Mouse (Mus musculus): ENCODE results near the gene Hspa1l.

Gene Hspa1l

DNA sequence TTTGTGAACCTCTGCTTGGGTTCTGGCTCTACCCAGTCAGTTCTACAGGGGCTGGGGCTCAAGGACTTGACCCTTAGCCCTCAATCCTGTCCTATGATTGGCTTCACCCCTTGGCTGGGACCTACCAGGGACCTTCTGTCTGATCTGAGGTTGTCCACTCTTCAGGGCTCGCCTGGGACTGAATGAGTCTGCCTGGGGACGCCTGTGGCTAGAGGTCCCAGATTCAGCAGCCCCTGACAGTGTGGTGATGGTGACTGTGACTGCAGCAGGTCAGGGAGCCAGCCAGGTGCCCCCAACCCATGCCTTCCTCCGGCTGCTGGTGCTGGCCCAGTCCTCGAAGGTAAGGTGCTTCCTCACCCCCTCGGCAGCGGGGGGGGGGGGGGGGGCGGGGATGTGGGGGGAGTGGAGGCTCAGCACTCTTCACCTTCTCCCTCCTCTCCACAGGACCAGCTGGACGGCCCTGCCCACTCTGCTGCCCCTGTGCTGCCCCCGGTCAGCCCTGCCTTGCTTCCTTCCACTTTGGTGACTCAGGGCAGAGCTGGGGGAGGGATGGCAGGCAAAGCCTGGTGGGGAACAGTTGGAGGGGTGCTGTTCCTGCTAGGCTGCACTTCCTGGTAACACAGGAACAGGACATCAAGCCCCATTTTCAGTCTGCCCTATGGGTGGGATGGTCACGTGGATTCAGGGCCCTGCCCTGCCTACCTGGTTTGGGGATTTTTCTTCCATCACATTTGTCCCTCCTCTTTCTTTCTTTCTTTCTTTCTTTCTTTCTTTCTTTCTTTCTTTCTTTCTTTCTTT is 52.4 kb downstream of the Hspa1l start:
- DNase-seq (ENCODE audit: low spot score): no peak

DNA sequence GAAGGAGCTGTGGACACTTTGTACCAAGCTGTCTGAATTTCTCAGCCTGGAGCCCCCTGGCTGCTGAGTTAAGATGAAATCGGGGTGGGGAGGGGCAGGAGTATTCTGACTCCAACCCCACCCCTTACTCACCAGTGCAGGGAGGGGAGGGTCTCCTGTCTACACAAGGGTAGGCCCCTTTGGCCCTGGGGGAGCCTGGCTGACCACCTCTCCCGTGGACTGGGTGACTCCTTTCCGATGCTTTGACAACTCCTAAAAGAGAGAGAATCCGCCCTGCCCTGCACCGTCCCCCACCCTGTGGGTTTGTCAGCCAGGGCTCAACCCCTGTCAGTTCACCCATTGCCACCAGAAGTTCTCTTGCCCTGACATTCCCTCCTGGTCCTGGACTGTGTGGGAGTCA is 53.7 kb downstream of the Hspa1l start:
- DNase-seq (ENCODE audit: low spot score): no peak

DNA sequence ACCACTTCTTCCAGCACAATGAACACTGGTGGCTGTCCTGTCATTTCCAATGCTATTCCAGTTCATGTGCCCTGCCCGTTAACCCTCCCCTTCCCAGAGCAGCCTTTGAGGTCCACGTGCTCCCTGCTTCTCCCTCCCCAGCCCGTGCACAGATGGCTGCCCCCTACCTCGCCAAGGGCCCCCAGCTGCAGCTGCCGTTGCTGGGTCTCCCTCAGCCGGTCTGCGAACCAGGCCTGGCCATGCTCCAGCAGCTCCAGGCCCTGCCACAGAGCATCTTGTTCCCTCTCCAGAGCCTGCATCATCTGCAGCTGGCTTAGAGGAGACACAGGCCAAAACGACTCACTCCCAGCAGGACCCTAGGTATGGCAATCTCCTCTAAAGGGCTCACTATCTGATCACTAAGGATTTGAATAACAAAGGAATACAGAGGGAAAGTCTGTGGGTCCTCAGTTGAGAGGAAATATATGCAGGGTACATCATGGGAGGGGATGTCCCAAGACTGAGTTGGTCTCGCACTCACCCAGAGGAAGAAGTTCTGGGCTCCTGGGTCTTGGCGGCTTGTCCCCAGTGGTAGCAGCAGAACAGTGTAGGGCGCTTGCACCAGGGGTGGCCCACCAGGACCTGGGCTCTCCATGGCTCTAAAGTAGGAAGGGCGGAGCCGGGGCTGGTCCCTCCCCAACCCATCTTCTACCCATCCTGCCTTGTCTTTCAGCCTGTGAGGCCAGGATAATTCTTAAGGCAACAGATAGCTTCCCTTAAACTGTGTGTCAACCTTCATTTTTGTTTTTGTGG is 55.0 kb downstream of the Hspa1l start, which contains the start of gene Sapcd1:
Gene Sapcd1 (minus strand): TSS at position 740 of the 792 bp plus-strand sequence.
- DNase-seq (ENCODE audit: low spot score): no peak

DNA sequence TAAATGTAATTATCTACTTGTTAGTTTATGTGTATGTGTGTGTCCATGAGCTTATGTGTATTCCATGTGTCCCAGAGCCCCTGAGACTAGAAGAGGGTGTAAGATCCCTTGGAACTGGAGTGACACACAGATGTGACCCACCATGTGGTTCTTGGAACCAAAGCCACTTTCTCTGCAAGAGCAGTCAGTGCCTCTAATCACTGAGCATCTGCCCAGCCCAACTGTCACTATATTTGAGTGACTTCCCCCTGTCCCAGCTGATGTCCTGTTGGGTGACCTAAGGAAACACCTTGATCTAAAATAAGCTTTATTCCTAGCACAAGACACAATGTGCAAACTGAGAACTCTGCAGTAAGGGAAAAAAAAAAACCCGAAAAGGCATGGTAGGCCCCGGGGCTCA is 55.8 kb downstream of the Hspa1l start:
- DNase-seq (ENCODE audit: low spot score): no peak

Data from ovary, postnatal 10 days (tissue).